ENCODE assay signal across 20 mouse cellular contexts in genomic region chr13:46087663-46088062, GRCm38 (mm10).
A peak's percentile ranks its signal among the peaks of the same experiment; 100 is the strongest.
DNase-seq lines count a peak whose midpoint lies in the region; ATAC-seq and TF ChIP-seq lines count a peak whose summit lies in the region.
"Had no signal": no experiment of that assay in that cellular context is flagged by ENCODE, and none has a peak within 500 bp of the region (broad histone marks: within the 10 kb centered on the region; RNA-seq: fewer than 3 reads in every experiment).

No protein-coding gene starts in this region.

- DNase-seq in frontal cortex, postnatal 14 days (ENCODE audit: low spot score in 2 of 2), result no peak
- DNase-seq in brain, adult 2 months (ENCODE audit: low read depth, low spot score), result peak; percentile 67
- peak; percentile 67 for DNase-seq in telencephalon, adult 2 months (ENCODE audit: low read depth, low spot score)
- DNase-seq in hindbrain, postnatal 0 days (ENCODE audit: low spot score), result no peak
- DNase-seq: adrenal gland, adult 2 months; adrenal gland, postnatal 10 days; adrenal gland, postnatal 25 days; cerebellum, adult 11-12 months; cerebellum, adult 2 months; cerebellum, adult 9-10 months; cerebellum, postnatal 10 days; cerebellum, postnatal 25 days had no signal

- peaks cover 40% of the 10 kb centered on the region for H3K4me1 ChIP-seq in megakaryocyte, embryonic 14.5 days
- no peaks in the 10 kb centered on the region for H3K4me1 ChIP-seq in hindbrain, postnatal 0 days (ENCODE audit: insufficient read depth, low read length)
- H3K4me1 ChIP-seq: embryonic facial prominence, embryonic 10.5 days; embryonic facial prominence, embryonic 12.5 days; forebrain, embryonic 12.5 days had no signal

- peak; percentile 85 for ATAC-seq in frontal cortex, adult (ENCODE audit: low TSS enrichment)
- ATAC-seq in megakaryocyte, adult 5-6 weeks (ENCODE audit: poor library complexity, severe bottlenecking), result no peak
- no peak for ATAC-seq in hindbrain, postnatal 0 days
- ATAC-seq: forebrain, embryonic 14.5 days; forebrain, embryonic 16.5 days had no signal

- no peak overlapping the region for H3K9ac ChIP-seq in hindbrain, postnatal 0 days (replicated peaks; ENCODE audit: low read length)
- H3K9ac ChIP-seq: embryonic facial prominence, embryonic 12.5 days; forebrain, embryonic 12.5 days had no signal

- no peak for TF ChIP-seq CTCF in hindbrain, postnatal 0 days (IDR thresholded peaks at IDR 0.05; ENCODE audit: low read depth)

- no peak overlapping the region for H3K27ac ChIP-seq in hindbrain, postnatal 0 days
- H3K27ac ChIP-seq: embryonic facial prominence, embryonic 10.5 days; embryonic facial prominence, embryonic 12.5 days; forebrain, embryonic 12.5 days had no signal

- H3K4me2 ChIP-seq in hindbrain, postnatal 0 days (ENCODE audit: low read depth, low read length), result no peak overlapping the region
- H3K4me2 ChIP-seq: embryonic facial prominence, embryonic 12.5 days; forebrain, embryonic 12.5 days had no signal

- peaks cover 21% of the 10 kb centered on the region for H3K9me3 ChIP-seq in megakaryocyte, embryonic 14.5 days
- H3K9me3 ChIP-seq in hindbrain, postnatal 0 days (ENCODE audit: low read length), result no peaks in the 10 kb centered on the region

- H3K27me3 ChIP-seq in megakaryocyte, embryonic 14.5 days (replicated peaks), result no peaks in the 10 kb centered on the region
- H3K27me3 ChIP-seq in hindbrain, postnatal 0 days (ENCODE audit: insufficient read depth, low read length), result no peaks in the 10 kb centered on the region
- H3K27me3 ChIP-seq: embryonic facial prominence, embryonic 12.5 days; forebrain, embryonic 12.5 days had no signal

- 87% methylated on average over 4 of the region's 4 CpGs for WGBS in hindbrain, postnatal 0 days

- H3K4me3 ChIP-seq in megakaryocyte, embryonic 14.5 days (replicated peaks), result peak overlapping the region; percentile 33
- no peak overlapping the region for H3K4me3 ChIP-seq in hindbrain, postnatal 0 days (ENCODE audit: low read length)
- H3K4me3 ChIP-seq: embryonic facial prominence, embryonic 10.5 days; embryonic facial prominence, embryonic 12.5 days; forebrain, embryonic 12.5 days had no signal

- peaks cover 9% of the 10 kb centered on the region for H3K36me3 ChIP-seq in megakaryocyte, embryonic 14.5 days (replicated peaks; ENCODE audit: low read length)
- H3K36me3 ChIP-seq in hindbrain, postnatal 0 days (ENCODE audit: insufficient read depth, low read length), result no peaks in the 10 kb centered on the region
- H3K36me3 ChIP-seq: embryonic facial prominence, embryonic 10.5 days; embryonic facial prominence, embryonic 12.5 days; forebrain, embryonic 12.5 days had no signal

Comparison
In these comparisons a context has a peak if more than half of its experiments do, and no peak if none do; other contexts are left out.
1. DNase-seq: peak in brain, adult 2 months (single experiment) and telencephalon, adult 2 months (single experiment); none in frontal cortex, postnatal 14 days (0 of 2) and hindbrain, postnatal 0 days (single experiment).